Comparison of ENCODE assay signal across 10 mouse cellular contexts in genomic region chr11:100861335-100861734, GRCm38 (mm10). TPM values are rescaled to one million over a fixed set of nuclear protein-coding genes. Genes with fewer than 3 reads are reported as not detected.
A peak's percentile ranks its signal among the peaks of the same experiment; 100 is the strongest.
DNase-seq lines count a peak whose midpoint lies in the region; ATAC-seq lines count a peak whose summit lies in the region.
"Had no signal": no experiment of that assay in that cellular context is flagged by ENCODE, and none has a peak within 500 bp of the region (broad histone marks: within the 10 kb centered on the region; RNA-seq: fewer than 3 reads in every experiment).

No protein-coding gene starts in this region.

- no peak for DNase-seq in lung, postnatal 25 days (ENCODE audit: low spot score)
- no peak for DNase-seq in testis, postnatal 10 days (ENCODE audit: low spot score)
- DNase-seq: heart, postnatal 10 days; right cerebral cortex, postnatal 25 days had no signal

- H3K4me1 ChIP-seq in lung, embryonic 15.5 days = peaks cover 18% of the 10 kb centered on the region
- peaks cover 24% of the 10 kb centered on the region for H3K4me1 ChIP-seq in brown adipose tissue, adult 24 weeks (ENCODE audit: control insufficient read depth, insufficient read depth, insufficient read length, low read length)
- peaks cover 24% of the 10 kb centered on the region for H3K4me1 ChIP-seq in limb, embryonic 13.5 days
- H3K4me1 ChIP-seq in stomach, embryonic 14.5 days (ENCODE audit: control insufficient read depth, insufficient read depth, low read length) = no peaks in the 10 kb centered on the region
- H3K4me1 ChIP-seq in midbrain, embryonic 13.5 days (replicated peaks) = peaks cover 11% of the 10 kb centered on the region; the same call in 1 of the 2 replicates

- ATAC-seq in lung, embryonic 15.5 days (ENCODE audit: borderline replicate concordance, extremely low read depth, low FRiP score, low TSS enrichment) = no peak
- ATAC-seq in limb, embryonic 13.5 days (ENCODE audit: low FRiP score, low read depth) = no peak
- no peak for ATAC-seq in stomach, embryonic 14.5 days (ENCODE audit: insufficient number of reproducible peaks, insufficient read depth, low FRiP score, low read depth)
- ATAC-seq in midbrain, embryonic 13.5 days = no peak

- peak overlapping the region; percentile 69 for H3K4me2 ChIP-seq in lung, embryonic 15.5 days
- peak overlapping the region; percentile 73 for H3K4me2 ChIP-seq in limb, embryonic 13.5 days (replicated peaks)
- H3K4me2 ChIP-seq in stomach, embryonic 14.5 days (replicated peaks; ENCODE audit: low read depth, low read length) = 0 out of 2 replicates have a peak overlapping the region, but pooled peaks have one; percentile 56
- H3K4me2 ChIP-seq in midbrain, embryonic 13.5 days (replicated peaks) = no peak overlapping the region

- peak overlapping the region; percentile 44; the same call in 1 of the 2 replicates for H3K9ac ChIP-seq in lung, embryonic 15.5 days
- no peak overlapping the region for H3K9ac ChIP-seq in limb, embryonic 13.5 days
- no peak overlapping the region for H3K9ac ChIP-seq in stomach, embryonic 14.5 days (replicated peaks; ENCODE audit: low read depth, low read length)
- H3K9ac ChIP-seq in midbrain, embryonic 13.5 days (replicated peaks) = no peak overlapping the region

- peaks cover 11% of the 10 kb centered on the region for H3K27me3 ChIP-seq in lung, embryonic 15.5 days
- peaks cover 62% of the 10 kb centered on the region for H3K27me3 ChIP-seq in limb, embryonic 13.5 days
- H3K27me3 ChIP-seq in stomach, embryonic 14.5 days (ENCODE audit: control insufficient read depth, insufficient read depth, low read length) = no peaks in the 10 kb centered on the region
- H3K27me3 ChIP-seq in midbrain, embryonic 13.5 days = peaks cover 60% of the 10 kb centered on the region
- H3K27me3 ChIP-seq: Patski had no signal

- no peak overlapping the region for H3K27ac ChIP-seq in lung, embryonic 15.5 days
- peak overlapping the region; percentile 25 for H3K27ac ChIP-seq in brown adipose tissue, adult 24 weeks (replicated peaks; ENCODE audit: low read depth, low read length)
- H3K27ac ChIP-seq in limb, embryonic 13.5 days = no peak overlapping the region
- no peak overlapping the region for H3K27ac ChIP-seq in stomach, embryonic 14.5 days (ENCODE audit: low read length)
- no peak overlapping the region for H3K27ac ChIP-seq in midbrain, embryonic 13.5 days

- WGBS in lung, embryonic 15.5 days = 83% methylated on average over 7 of the region's 7 CpGs
- 84% methylated on average over 7 of the region's 7 CpGs for WGBS in limb, embryonic 13.5 days
- WGBS in stomach, embryonic 14.5 days = 85% methylated on average over 7 of the region's 7 CpGs
- WGBS in midbrain, embryonic 13.5 days = 86% methylated on average over 7 of the region's 7 CpGs

- H3K36me3 ChIP-seq in lung, embryonic 15.5 days = no peaks in the 10 kb centered on the region
- no peaks in the 10 kb centered on the region for H3K36me3 ChIP-seq in limb, embryonic 13.5 days
- H3K36me3 ChIP-seq in stomach, embryonic 14.5 days (ENCODE audit: control insufficient read depth, insufficient read depth, low read length) = no peaks in the 10 kb centered on the region
- H3K36me3 ChIP-seq in midbrain, embryonic 13.5 days = no peaks in the 10 kb centered on the region

- no peaks in the 10 kb centered on the region for H3K9me3 ChIP-seq in lung, embryonic 15.5 days
- no peaks in the 10 kb centered on the region for H3K9me3 ChIP-seq in limb, embryonic 13.5 days
- H3K9me3 ChIP-seq in stomach, embryonic 14.5 days (ENCODE audit: control insufficient read depth, low read depth, low read length) = no peaks in the 10 kb centered on the region
- H3K9me3 ChIP-seq in midbrain, embryonic 13.5 days = no peaks in the 10 kb centered on the region

- H3K4me3 ChIP-seq in lung, embryonic 15.5 days = no peak overlapping the region
- peak overlapping the region; percentile 72 for H3K4me3 ChIP-seq in brown adipose tissue, adult 24 weeks (ENCODE audit: insufficient read depth, low read depth, low read length)
- no peak overlapping the region for H3K4me3 ChIP-seq in limb, embryonic 13.5 days
- no peak overlapping the region for H3K4me3 ChIP-seq in stomach, embryonic 14.5 days (ENCODE audit: low read depth, low read length)
- no peak overlapping the region for H3K4me3 ChIP-seq in midbrain, embryonic 13.5 days (replicated peaks)

RNA-seq across cellular contexts. Expression of gene Stat5a, which starts 2.2 kb away (rescaled TPM):
- polyA plus RNA-seq in lung, embryonic 15.5 days (2015; fragmentation: Nextera tagmentation; extraction: Ambion mirVana) = 8.2 and 9.5 TPM in 2 replicates
- 18.9 and 34.2 TPM in 2 replicates for polyA plus RNA-seq in brown adipose tissue, adult 24 weeks (2012; ENCODE audit: insufficient read depth, insufficient read length, missing spikeins)
- 5.2 and 5.7 TPM in 2 replicates for polyA plus RNA-seq in limb, embryonic 13.5 days (2015; fragmentation: Nextera tagmentation; extraction: Ambion mirVana)
- polyA plus RNA-seq in stomach, embryonic 14.5 days (2014; fragmentation: Nextera tagmentation; extraction: Ambion mirVana) = 7.3 and 8.3 TPM in 2 replicates
- 1.3 and 1.7 TPM in 2 replicates for polyA plus RNA-seq in midbrain, embryonic 13.5 days (2015; fragmentation: Nextera tagmentation; extraction: Ambion mirVana)

RNA-seq across cellular contexts. Expression of gene Stat5b, which starts 10.8 kb away (rescaled TPM):
- 28.1 TPM in 2 replicates for polyA plus RNA-seq in lung, embryonic 15.5 days (2015; fragmentation: Nextera tagmentation; extraction: Ambion mirVana)
- polyA plus RNA-seq in brown adipose tissue, adult 24 weeks (2012; ENCODE audit: insufficient read depth, insufficient read length, missing spikeins) = 15.1 and 18.4 TPM in 2 replicates
- polyA plus RNA-seq in limb, embryonic 13.5 days (2015; fragmentation: Nextera tagmentation; extraction: Ambion mirVana) = 18.9 and 19.8 TPM in 2 replicates
- polyA plus RNA-seq in stomach, embryonic 14.5 days (2014; fragmentation: Nextera tagmentation; extraction: Ambion mirVana) = 24.6 and 26.8 TPM in 2 replicates
- 14.0 and 14.5 TPM in 2 replicates for polyA plus RNA-seq in midbrain, embryonic 13.5 days (2015; fragmentation: Nextera tagmentation; extraction: Ambion mirVana)
